Comparison of ENCODE assay signal across 13 mouse cellular contexts in the genomic region with DNA sequence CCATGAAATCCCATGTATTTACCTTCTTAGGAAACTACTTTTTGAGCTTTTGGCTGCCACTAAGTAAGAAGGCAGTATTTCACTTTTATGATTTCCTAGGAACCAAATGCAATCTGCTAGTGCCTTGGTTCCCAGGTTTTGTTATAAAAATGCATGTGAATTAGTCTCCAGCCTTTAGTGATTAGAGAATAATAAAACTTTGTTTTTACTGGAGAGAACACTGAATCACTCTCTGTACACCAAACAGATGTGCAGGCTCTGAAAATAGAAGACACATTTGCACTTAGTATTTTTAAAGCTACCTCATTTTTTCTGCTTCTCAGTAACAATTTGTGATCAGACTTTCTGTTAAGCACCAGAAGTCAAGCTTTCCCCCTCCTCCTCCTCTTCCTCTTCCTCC.
"Had no signal": no experiment of that assay in that cellular context is flagged by ENCODE, and none has a peak within 500 bp of the region (broad histone marks: within the 10 kb centered on the region; RNA-seq: fewer than 3 reads in every experiment).

No protein-coding gene starts in this region.

- H3K27me3 ChIP-seq: midbrain, embryonic 13.5 days; neural tube, embryonic 12.5 days had no signal

- H3K9ac ChIP-seq: liver, embryonic 14.5 days; midbrain, embryonic 13.5 days; neural tube, embryonic 12.5 days had no signal

- ATAC-seq: intestine, embryonic 16.5 days; midbrain, embryonic 13.5 days had no signal

- H3K9me3 ChIP-seq: midbrain, embryonic 13.5 days; neural tube, embryonic 12.5 days had no signal

- DNase-seq: kidney, adult 8-10 months; kidney, postnatal 10 days; left cerebral cortex, postnatal 4 days; lung, adult 18-20 months; retina, postnatal 1 day; right cerebral cortex, postnatal 4 days; spleen, adult 18-20 months; thymus, adult 2 months; thymus, postnatal 25 days had no signal

- H3K36me3 ChIP-seq: midbrain, embryonic 13.5 days; neural tube, embryonic 12.5 days had no signal

- H3K4me3 ChIP-seq: midbrain, embryonic 13.5 days; neural tube, embryonic 12.5 days had no signal

- H3K4me2 ChIP-seq: midbrain, embryonic 13.5 days; neural tube, embryonic 12.5 days had no signal

- H3K27ac ChIP-seq: liver, embryonic 14.5 days; midbrain, embryonic 13.5 days; neural tube, embryonic 12.5 days had no signal

- H3K4me1 ChIP-seq: midbrain, embryonic 13.5 days; neural tube, embryonic 12.5 days had no signal
